Mouse (Mus musculus) adrenal gland, postnatal 4 days (tissue): ENCODE measurements at regions not wholly inside any gene's neighbourhood (a gene's known extent, or its start where the extent isn't known, plus 50 kb on each side); places are given as distances from the start of the nearest gene placed in this dataset.

Experiments used
- DNase-seq, 2 experiments: peaks; one replicate each; pipeline ENCODE4 v3.0.0; 2021 to 2022; ENCODE audit warnings: low spot score in 2 of 2, mixed read lengths in 2 of 2

GRCm38 (mm10) chr1:75992039-75992438 lies 446.0 kb downstream of the Slc4a3 start:
- no peak for DNase-seq

GRCm38 (mm10) chr1:75997222-75997621 lies 451.2 kb downstream of the Slc4a3 start:
- no peak for DNase-seq

- no peak for DNase-seq
Measured at GRCm38 (mm10) chr1:76001124-76001523, 455.1 kb downstream of the Slc4a3 start.

GRCm38 (mm10) chr1:76009601-76010000 lies 463.5 kb downstream of the Slc4a3 start:
- DNase-seq = no peak

- no peak for DNase-seq
Measured at GRCm38 (mm10) chr1:76010212-76010800, 464.2 kb downstream of the Slc4a3 start.

GRCm38 (mm10) chr1:76018588-76018987 lies 472.5 kb downstream of the Slc4a3 start:
- no peak for DNase-seq

- no peak for DNase-seq
Measured at GRCm38 (mm10) chr1:76019071-76019470, 473.0 kb downstream of the Slc4a3 start.

GRCm38 (mm10) chr1:76024650-76025049 lies 478.6 kb downstream of the Slc4a3 start:
- DNase-seq = no peak

- no peak for DNase-seq
Measured at GRCm38 (mm10) chr1:76025389-76025788, 479.3 kb downstream of the Slc4a3 start.

GRCm38 (mm10) chr1:76029059-76029458 lies 483.0 kb downstream of the Slc4a3 start:
- no peak for DNase-seq

GRCm38 (mm10) chr1:76031171-76031922 lies 485.3 kb downstream of the Slc4a3 start:
- no peak for DNase-seq

- DNase-seq = no peak
Measured at GRCm38 (mm10) chr1:76031923-76032285, 485.8 kb downstream of the Slc4a3 start.

- DNase-seq = no peak
Measured at GRCm38 (mm10) chr1:76032626-76033025, 486.6 kb downstream of the Slc4a3 start.

- no peak for DNase-seq
Measured at GRCm38 (mm10) chr1:76036316-76036715, 490.2 kb downstream of the Slc4a3 start.

- DNase-seq = no peak
Measured at GRCm38 (mm10) chr1:76039029-76039655, 493.1 kb downstream of the Slc4a3 start.

- DNase-seq = no peak
Measured at GRCm38 (mm10) chr1:76039661-76040060, 493.6 kb downstream of the Slc4a3 start.

- no peak for DNase-seq
Measured at GRCm38 (mm10) chr1:76050264-76050663, 504.2 kb downstream of the Slc4a3 start.

GRCm38 (mm10) chr1:76053378-76054171 lies 507.5 kb downstream of the Slc4a3 start:
- DNase-seq = no peak

- no peak for DNase-seq
Measured at GRCm38 (mm10) chr1:76065783-76066182, 519.7 kb downstream of the Slc4a3 start.

GRCm38 (mm10) chr1:76070831-76071321 lies 524.8 kb downstream of the Slc4a3 start:
- no peak for DNase-seq

- no peak for DNase-seq
Measured at GRCm38 (mm10) chr1:76075213-76075612, 529.1 kb downstream of the Slc4a3 start.
